Mouse (Mus musculus) embryonic facial prominence, embryonic 15.5 days (tissue): ENCODE data around the gene Chn2. TPM values are rescaled to one million over a fixed set of nuclear protein-coding genes. Genes with fewer than 3 reads are reported as not detected.

Experiments used
- ATAC-seq: fragments of 200-750 bp; cut with Nextera tagmentation; 2 replicates; pipeline ENCODE4 v1.8.0; 2017; ENCODE audit warnings: low read depth, moderate TSS enrichment; ENCODE audit not compliant: insufficient number of reproducible peaks, low FRiP score, low TSS enrichment
- H3K27ac ChIP-seq: fragments of 300-500 bp; sonication (generic); replicated peaks from 2 replicates; pipeline ENCODE4 v1.5.1; 2015; ENCODE audit warnings: mild to moderate bottlenecking, inconsistent platforms
- H3K27me3 ChIP-seq: fragments of 300-500 bp; sonication (generic); 2 replicates; pipeline ENCODE4 v1.6.1; 2015; ENCODE audit warnings: inconsistent platforms
- H3K36me3 ChIP-seq: fragments of 300-500 bp; sonication (generic); 2 replicates; pipeline ENCODE4 v1.6.1; 2015; ENCODE audit warnings: mild to moderate bottlenecking, inconsistent platforms
- H3K4me1 ChIP-seq: fragments of 300-500 bp; sonication (generic); 2 replicates; pipeline ENCODE4 v1.6.1; 2015; ENCODE audit warnings: inconsistent platforms
- H3K4me2 ChIP-seq: fragments of 300-500 bp; sonication (generic); replicated peaks from 2 replicates; pipeline ENCODE4 v1.6.1; 2015; ENCODE audit warnings: mild to moderate bottlenecking, inconsistent platforms
- H3K4me3 ChIP-seq: fragments of 300-500 bp; sonication (generic); replicated peaks from 2 replicates; pipeline ENCODE4 v1.5.1; 2015; ENCODE audit warnings: mild to moderate bottlenecking, inconsistent platforms
- H3K9ac ChIP-seq: fragments of 300-500 bp; sonication (generic); 2 replicates; pipeline ENCODE4 v1.6.1; 2015; ENCODE audit warnings: inconsistent platforms
- H3K9me3 ChIP-seq: fragments of 300-500 bp; sonication (generic); replicated peaks from 2 replicates; pipeline ENCODE4 v1.6.1; 2016; ENCODE audit warnings: inconsistent platforms
- WGBS: fragments of 180-500 bp; shearing (Covaris S2); methylation state at CpG from one replicate; pipeline ENCODE4 v1.1.7; 2015; 5-methylcytosine and 5-hydroxymethylcytosine counted together
- polyA plus RNA-seq: library from polyadenylated mRNA; unstranded; fragments of >200 nt; fragmentation: Nextera tagmentation; extraction: Ambion mirVana; gene quantifications from 2 replicates; pipeline ENCODE4 v1.2.1, GENCODE M21; 2015

Gene Chn2
- polyA plus RNA-seq, 1 experiment from 2014 or later, result 12.2 TPM

DNA sequence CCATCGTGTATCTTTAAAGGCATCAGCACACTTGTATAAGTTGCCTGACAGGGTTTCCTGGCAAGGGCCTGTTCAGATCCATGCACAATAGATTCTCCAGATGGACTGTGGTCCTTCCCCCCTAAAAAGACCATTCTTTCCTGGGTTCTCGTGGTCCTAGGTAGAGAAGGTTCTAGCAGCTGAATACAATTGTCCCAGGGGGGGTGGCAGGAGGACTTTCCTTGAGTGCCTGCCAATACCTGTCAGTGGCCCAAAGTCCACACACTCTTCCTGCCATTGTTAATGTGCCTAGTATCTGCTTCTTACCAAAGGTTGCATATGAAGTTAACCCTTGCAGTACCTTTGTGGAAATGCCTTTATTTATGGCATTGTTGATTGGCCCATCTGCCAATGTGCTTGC lies 257.9 kb downstream of the Chn2 start:
- no peaks in the 10 kb centered on the region for H3K4me1 ChIP-seq
- 76% methylated on average over 2 of the region's 2 CpGs for WGBS
- no peak for ATAC-seq
- no peak overlapping the region for H3K4me2 ChIP-seq
- no peaks in the 10 kb centered on the region for H3K9me3 ChIP-seq
- H3K27me3 ChIP-seq, result no peaks in the 10 kb centered on the region
- H3K4me3 ChIP-seq, result no peak overlapping the region
- H3K27ac ChIP-seq, result no peak overlapping the region
- H3K36me3 ChIP-seq, result no peaks in the 10 kb centered on the region
- H3K9ac ChIP-seq, result no peak overlapping the region

GRCm38 (mm10) chr6:54299417-54299816 lies 260.1 kb downstream of the Chn2 start:
- WGBS, result 61% methylated on average over 2 of the region's 2 CpGs
- no peak for ATAC-seq
- Histone ChIP-seq H3K4me2 (no peak overlapping the region), H3K27ac (no peak overlapping the region), H3K36me3 (no peaks in the 10 kb centered on the region), H3K9ac (no peak overlapping the region), H3K9me3 (no peaks in the 10 kb centered on the region), H3K27me3 (no peaks in the 10 kb centered on the region), H3K4me3 (no peak overlapping the region), H3K4me1 (no peaks in the 10 kb centered on the region)

DNA sequence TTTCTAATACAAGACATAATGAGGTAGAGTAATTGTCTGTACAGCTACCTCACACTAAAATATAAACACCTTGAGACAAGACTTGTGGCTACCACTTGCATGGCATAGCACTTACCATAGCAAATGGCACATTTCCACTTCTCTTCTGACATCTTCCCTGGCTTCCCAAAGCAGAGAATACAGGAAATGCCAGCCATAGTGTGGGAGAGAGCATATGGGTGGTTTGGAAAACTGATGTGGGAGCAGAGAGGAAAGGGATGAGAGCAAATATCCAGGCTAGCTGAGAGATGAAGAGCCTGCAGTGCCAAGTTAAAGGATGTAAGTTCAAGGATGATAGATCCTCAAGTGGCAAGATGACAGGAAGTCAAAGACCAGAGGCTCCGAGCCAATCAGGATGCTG lies 266.4 kb downstream of the Chn2 start:
- WGBS, result 81% methylated on average over 1 of the region's 1 CpGs

DNA sequence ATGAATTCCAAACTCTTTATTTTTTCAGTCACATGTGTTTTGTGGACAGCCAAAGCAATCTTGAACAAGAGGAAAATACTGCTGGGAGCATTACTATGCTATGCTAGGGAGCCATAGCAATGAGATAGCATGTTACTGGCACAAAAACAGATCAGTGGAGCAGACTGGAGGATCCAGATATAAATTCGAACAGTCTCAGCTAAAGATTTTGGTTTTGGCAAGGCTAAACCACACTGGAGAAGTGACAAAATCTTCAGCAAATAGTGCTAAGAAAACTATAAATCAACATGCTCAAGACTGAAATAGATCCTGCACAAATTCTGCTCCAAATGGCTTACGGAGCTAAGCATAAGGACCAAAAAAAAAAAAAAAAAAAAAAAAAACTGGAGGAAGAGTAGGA lies 273.7 kb downstream of the Chn2 start:
- Histone ChIP-seq H3K4me1 (no peaks in the 10 kb centered on the region), H3K27me3 (0 out of 2 replicates have a peak, but pooled peaks cover 3% of the 10 kb centered on the region), H3K9ac (no peak overlapping the region), H3K4me2 (no peak overlapping the region), H3K4me3 (no peak overlapping the region), H3K27ac (no peak overlapping the region), H3K9me3 (no peaks in the 10 kb centered on the region), H3K36me3 (no peaks in the 10 kb centered on the region)
- ATAC-seq, result no peak
- WGBS, result 85% methylated on average over 2 of the region's 2 CpGs

More for the DNA sequence above, 266.4 kb downstream of the Chn2 start:
- H3K9me3 ChIP-seq, result no peaks in the 10 kb centered on the region
- no peak for ATAC-seq
- H3K4me2 ChIP-seq, result no peak overlapping the region
- H3K27me3 ChIP-seq, result no peaks in the 10 kb centered on the region
- H3K36me3 ChIP-seq, result no peaks in the 10 kb centered on the region
- no peak overlapping the region for H3K9ac ChIP-seq
- H3K27ac ChIP-seq, result no peak overlapping the region
- H3K4me1 ChIP-seq, result no peaks in the 10 kb centered on the region
- H3K4me3 ChIP-seq, result no peak overlapping the region

DNA sequence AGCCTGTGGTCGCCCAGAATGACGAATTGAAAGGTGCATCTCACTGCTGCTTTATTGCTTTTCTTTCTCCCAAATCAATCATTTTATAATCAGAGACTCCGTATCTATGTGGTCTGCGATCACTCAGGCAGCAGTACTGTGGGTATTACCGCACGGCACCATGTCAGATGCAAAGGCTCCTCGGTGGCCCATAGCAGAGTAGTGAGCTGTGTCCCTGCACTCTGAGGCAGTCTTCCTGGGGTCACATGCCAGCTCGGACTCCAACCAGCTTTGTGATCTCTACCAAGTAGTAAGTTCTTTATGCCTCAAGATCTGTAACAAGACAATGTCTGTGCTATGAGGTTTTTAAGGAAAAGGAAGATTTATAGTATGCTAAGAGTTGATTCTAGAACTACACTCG lies 279.3 kb downstream of the Chn2 start:
- no peak overlapping the region for H3K4me3 ChIP-seq
- 87% methylated on average over 9 of the region's 9 CpGs for WGBS
- H3K27me3 ChIP-seq, result 0 out of 2 replicates have a peak, but pooled peaks cover 6% of the 10 kb centered on the region
- no peaks in the 10 kb centered on the region for H3K4me1 ChIP-seq
- no peak overlapping the region for H3K9ac ChIP-seq
- no peak overlapping the region for H3K4me2 ChIP-seq
- H3K9me3 ChIP-seq, result no peaks in the 10 kb centered on the region
- H3K27ac ChIP-seq, result no peak overlapping the region
- no peaks in the 10 kb centered on the region for H3K36me3 ChIP-seq
- ATAC-seq, result no peak

DNA sequence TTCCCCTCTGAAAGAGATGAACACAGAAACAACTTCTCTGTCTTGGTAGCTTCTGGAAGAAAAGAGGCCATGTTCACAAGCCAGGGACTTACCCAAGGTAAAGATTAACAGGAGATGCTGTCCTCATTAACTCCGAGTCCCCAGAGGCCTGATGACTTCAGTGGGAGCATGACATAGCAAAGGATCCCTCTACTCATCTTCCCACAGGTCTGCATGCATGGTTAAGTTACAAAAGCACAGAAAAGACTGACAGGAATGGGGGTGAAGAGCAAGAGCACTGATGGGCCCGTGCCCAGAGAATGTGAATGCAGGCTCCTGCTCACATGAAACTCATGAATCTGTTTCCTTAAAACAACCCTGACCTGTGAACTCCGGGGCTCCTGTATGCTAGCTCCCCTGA lies 279.8 kb downstream of the Chn2 start:
- H3K9me3 ChIP-seq, result no peaks in the 10 kb centered on the region
- H3K4me1 ChIP-seq, result no peaks in the 10 kb centered on the region
- H3K27me3 ChIP-seq, result peaks cover 11% of the 10 kb centered on the region
- H3K4me3 ChIP-seq, result no peak overlapping the region
- 79% methylated on average over 3 of the region's 3 CpGs for WGBS
- no peak overlapping the region for H3K4me2 ChIP-seq
- H3K9ac ChIP-seq, result no peak overlapping the region
- no peaks in the 10 kb centered on the region for H3K36me3 ChIP-seq
- H3K27ac ChIP-seq, result no peak overlapping the region
- no peak for ATAC-seq

GRCm38 (mm10) chr6:54320236-54320635 lies 280.9 kb downstream of the Chn2 start:
- Histone ChIP-seq H3K27ac (no peak overlapping the region), H3K4me3 (no peak overlapping the region), H3K4me2 (no peak overlapping the region), H3K4me1 (no peaks in the 10 kb centered on the region), H3K36me3 (no peaks in the 10 kb centered on the region), H3K9me3 (no peaks in the 10 kb centered on the region), H3K9ac (no peak overlapping the region), H3K27me3 (peaks cover 13% of the 10 kb centered on the region)
- 62% methylated on average over 1 of the region's 1 CpGs for WGBS
- no peak for ATAC-seq

DNA sequence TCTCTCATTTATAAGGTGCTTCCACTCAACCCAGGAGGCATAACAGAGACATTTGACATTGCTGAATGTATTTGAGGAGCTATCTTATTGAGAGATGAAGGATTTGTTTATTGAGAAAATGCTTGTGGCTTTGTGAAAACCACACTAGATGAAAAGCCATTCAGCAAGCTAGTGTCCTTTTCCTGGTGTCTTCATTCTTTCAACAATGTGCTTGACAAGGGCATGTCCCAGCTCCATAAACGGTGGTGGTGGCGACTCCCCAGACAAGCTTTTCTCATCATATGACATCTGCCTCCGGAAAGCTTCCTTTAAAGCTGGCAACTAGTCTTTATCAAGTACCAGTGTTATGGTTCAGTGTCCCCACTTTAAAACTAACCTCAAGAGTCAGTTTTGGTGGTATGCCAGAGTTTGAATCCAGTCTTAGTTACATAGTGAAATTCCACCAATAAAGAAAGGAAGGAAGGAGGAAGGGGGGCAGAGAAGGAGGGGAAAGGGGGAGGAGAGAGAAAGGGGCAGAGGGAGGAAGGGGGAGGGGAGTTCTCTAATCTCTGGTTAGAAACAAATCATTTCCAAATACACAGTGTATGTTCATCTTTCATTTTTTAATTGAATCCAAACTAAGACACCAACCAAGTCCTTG lies 286.0 kb downstream of the Chn2 start, which contains the start of gene Prr15:
Gene Prr15 (plus strand): TSS at position 590 of the 640 bp plus-strand sequence.
- peak within 1 kb of the TSS; percentile 90 for H3K4me2 ChIP-seq
- H3K9me3 ChIP-seq, result no peaks in the 10 kb centered on the region
- H3K4me1 ChIP-seq, result peaks cover 23% of the 10 kb centered on the region
- H3K9ac ChIP-seq, result no peak within 1 kb of the TSS
- H3K27me3 ChIP-seq, result peaks cover 54% of the 10 kb centered on the region
- H3K27ac ChIP-seq, result no peak within 1 kb of the TSS
- H3K36me3 ChIP-seq, result no peaks in the 10 kb centered on the region
- no peak for ATAC-seq
- peak within 1 kb of the TSS; percentile 40 for H3K4me3 ChIP-seq
- 37% methylated on average over 3 of the region's 3 CpGs for WGBS

DNA sequence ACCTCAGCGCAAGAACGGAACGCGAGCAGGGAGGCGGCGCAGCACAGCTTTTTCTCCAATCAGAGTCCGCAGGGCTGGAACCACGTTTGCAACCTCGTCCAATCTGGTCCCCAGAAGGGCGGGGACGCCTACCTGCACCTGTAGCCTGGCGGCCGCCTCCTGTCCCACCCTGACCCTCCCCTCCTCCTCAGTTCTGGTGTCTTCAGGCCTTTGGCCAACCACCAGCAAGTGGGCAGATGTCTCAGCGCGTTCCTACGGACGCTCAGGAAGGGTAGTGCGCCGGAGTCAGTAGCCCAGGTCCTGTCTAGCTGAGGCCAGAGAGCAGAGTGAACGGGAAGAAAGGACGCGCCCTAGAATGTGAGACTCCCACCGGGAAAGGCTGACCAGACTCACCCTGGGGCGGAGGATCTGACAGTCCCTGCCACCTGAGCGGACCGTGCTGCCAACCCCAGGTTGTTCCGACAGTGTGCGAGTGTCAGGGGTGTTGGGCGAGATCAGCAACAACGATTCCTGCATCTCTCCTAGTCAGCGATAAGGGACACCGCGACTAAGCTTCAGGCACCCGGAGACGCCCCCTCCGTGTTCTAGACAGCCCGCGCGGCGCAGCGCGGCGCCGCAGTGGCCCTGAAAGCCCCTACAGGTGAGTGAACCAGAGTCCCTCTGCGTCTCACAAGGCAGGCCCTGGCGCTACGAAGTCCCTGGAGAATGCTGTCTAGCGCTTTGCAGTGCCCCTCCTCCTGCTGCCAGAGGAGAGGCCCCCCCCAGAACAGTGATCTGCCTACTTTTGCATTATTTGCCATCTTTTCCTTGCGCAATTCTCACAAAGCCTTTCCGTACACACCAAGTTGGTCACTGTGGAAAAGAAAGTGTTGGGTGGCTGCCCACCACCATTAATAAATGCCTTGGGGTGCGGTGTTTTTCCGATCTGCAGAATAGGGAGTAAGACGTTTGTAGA lies 287.6 kb downstream of the Chn2 start:
- peaks cover 57% of the 10 kb centered on the region for H3K27me3 ChIP-seq

DNA sequence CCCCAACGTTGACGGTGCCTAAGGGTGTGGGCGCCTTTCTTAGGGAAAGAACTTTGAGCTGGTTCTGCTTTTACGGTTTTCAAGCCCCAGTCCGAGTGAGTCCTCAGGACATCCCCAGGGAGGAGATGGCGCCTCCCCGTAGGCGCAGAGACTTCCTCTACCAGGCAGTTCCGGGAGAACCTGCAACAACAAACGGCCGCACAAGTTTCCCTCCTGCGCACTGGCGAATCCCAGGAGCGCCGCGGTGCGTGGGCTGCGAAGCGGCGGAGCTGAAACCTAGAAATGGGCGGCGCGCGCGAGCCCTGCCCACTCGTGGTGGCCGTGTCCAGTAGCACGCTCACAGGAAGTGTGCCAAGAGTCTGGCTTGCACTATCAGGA lies 288.3 kb downstream of the Chn2 start:
- under 1% methylated on average over 28 of the region's 28 CpGs for WGBS
- H3K27ac ChIP-seq, result no peak overlapping the region

More for the DNA sequence above, 287.6 kb downstream of the Chn2 start:
- WGBS, result under 1% methylated on average over 53 of the region's 53 CpGs
- peak overlapping the region; percentile 90 for H3K4me2 ChIP-seq
- peak overlapping the region; percentile 21; the same call in 1 of the 2 replicates for H3K9ac ChIP-seq
- ATAC-seq, result peak; percentile 77
- H3K4me1 ChIP-seq, result peaks cover 23% of the 10 kb centered on the region
- no peaks in the 10 kb centered on the region for H3K36me3 ChIP-seq
- H3K9me3 ChIP-seq, result no peaks in the 10 kb centered on the region
- peak overlapping the region; percentile 40 for H3K4me3 ChIP-seq
- H3K27ac ChIP-seq, result no peak overlapping the region

GRCm38 (mm10) chr6:54328783-54329182 lies 289.4 kb downstream of the Chn2 start:
- no peak overlapping the region for H3K4me2 ChIP-seq
- no peak for ATAC-seq
- peaks cover 58% of the 10 kb centered on the region for H3K27me3 ChIP-seq
- H3K4me3 ChIP-seq, result no peak overlapping the region
- H3K9ac ChIP-seq, result no peak overlapping the region
- no peak overlapping the region for H3K27ac ChIP-seq
- 90% methylated on average over 5 of the region's 5 CpGs for WGBS
- H3K4me1 ChIP-seq, result peaks cover 32% of the 10 kb centered on the region
- H3K9me3 ChIP-seq, result no peaks in the 10 kb centered on the region
- H3K36me3 ChIP-seq, result no peaks in the 10 kb centered on the region

More for the DNA sequence above, 288.3 kb downstream of the Chn2 start:
- H3K9ac ChIP-seq, result peak overlapping the region; percentile 21; the same call in 1 of the 2 replicates
- H3K27me3 ChIP-seq, result peaks cover 54% of the 10 kb centered on the region
- H3K9me3 ChIP-seq, result no peaks in the 10 kb centered on the region
- H3K36me3 ChIP-seq, result no peaks in the 10 kb centered on the region
- no peak for ATAC-seq
- H3K4me1 ChIP-seq, result peaks cover 28% of the 10 kb centered on the region
- peak overlapping the region; percentile 40 for H3K4me3 ChIP-seq
- H3K4me2 ChIP-seq, result peak overlapping the region; percentile 90
